Mouse (Mus musculus) kidney, adult 2 months (tissue): ENCODE measurements around the gene Tor1aip1. TPM values are rescaled to one million over a fixed set of nuclear protein-coding genes. Genes with fewer than 3 reads are reported as not detected.

Experiments
- DNase-seq: peaks from one replicate; pipeline ENCODE4 v3.0.0; 2021
- H3K27ac ChIP-seq: fragments of 200-500 bp; 2 replicates; pipeline ENCODE4 v1.5.1; 2012; ENCODE audit warnings: low read depth, low read length, control low read depth, inconsistent platforms; ENCODE audit not compliant: insufficient read depth
- H3K27me3 ChIP-seq: fragments of 200-500 bp; replicated peaks from 2 replicates; pipeline ENCODE4 v1.6.1; 2012; ENCODE audit warnings: mild to moderate bottlenecking, moderate library complexity, low read length, inconsistent platforms; ENCODE audit not compliant: control insufficient read depth, insufficient read depth
- H3K36me3 ChIP-seq: fragments of 200-500 bp; 2 replicates; pipeline ENCODE4 v1.6.1; 2012; ENCODE audit warnings: mild to moderate bottlenecking, moderate library complexity, low read length, inconsistent platforms; ENCODE audit not compliant: control insufficient read depth, insufficient read depth
- H3K4me1 ChIP-seq: fragments of 200-500 bp; 2 replicates; pipeline ENCODE4 v1.6.1; 2011; ENCODE audit warnings: low read length; ENCODE audit not compliant: control insufficient read depth, insufficient read depth
- H3K4me3 ChIP-seq: fragments of 200-500 bp; 2 replicates; pipeline ENCODE4 v1.5.1; 2011; ENCODE audit warnings: mild to moderate bottlenecking, low read depth, low read length, control low read depth; ENCODE audit not compliant: insufficient read depth
- CTCF ChIP-seq: fragments of 200-500 bp; conservative IDR thresholded peaks from 2 replicates; pipeline ENCODE4 v1.5.1; 2011; ENCODE audit warnings: low read depth, mild to moderate bottlenecking, control low read depth, low read length, moderate library complexity, mixed read lengths; ENCODE audit not compliant: insufficient read depth, insufficient read length
- POLR2A ChIP-seq: fragments of 200-500 bp; IDR thresholded peaks from one replicate; pipeline ENCODE4 v1.6.1; 2011; ENCODE audit warnings: low read depth, low read length, control low read depth
- WGBS: fragments of 180-500 bp; shearing (Covaris S2); methylation state at CpG from one replicate; pipeline ENCODE4 v1.1.7; 2018; 5-methylcytosine and 5-hydroxymethylcytosine counted together
- polyA plus RNA-seq: library from polyadenylated mRNA; depleted of rRNA; stranded (reverse); fragments of >200 nt; gene quantifications from 2 replicates; pipeline ENCODE4 v1.2.3, GENCODE M21; 2012

Gene Tor1aip1
- polyA plus RNA-seq, 1 experiment: 35.3 TPM

DNA sequence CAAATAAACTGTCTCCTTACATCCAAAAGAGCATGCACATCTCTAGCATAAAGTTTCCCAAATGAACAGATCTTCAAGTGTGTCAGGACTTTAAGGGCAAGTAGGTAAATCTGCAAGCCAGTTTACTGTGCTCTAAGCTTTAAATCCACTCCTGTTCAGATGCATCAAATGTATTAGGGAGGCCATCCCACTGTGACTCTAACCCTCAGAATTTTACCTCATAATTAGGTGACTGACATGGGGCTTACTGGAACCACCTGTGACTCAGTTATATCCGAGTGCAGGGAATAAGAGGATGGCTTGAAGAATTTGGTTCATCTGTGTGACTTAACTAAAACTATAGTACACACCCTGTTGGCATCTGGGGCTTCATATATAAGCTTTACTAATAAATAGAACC lies 1.6 kb downstream of the Tor1aip1 start:
- Histone ChIP-seq H3K4me3 (no peak overlapping the region), H3K4me1 (0 out of 2 replicates have a peak, but pooled peaks cover 3% of the 10 kb centered on the region), H3K36me3 (peaks cover 7% of the 10 kb centered on the region), H3K27me3 (no peaks in the 10 kb centered on the region), H3K27ac (no peak overlapping the region)
- no peak for DNase-seq
- TF ChIP-seq POLR2A: no peak
- no peak for TF ChIP-seq CTCF
- 14% methylated on average over 1 of the region's 1 CpGs for WGBS

GRCm38 (mm10) chr1:156033921-156034320 lies 2.4 kb downstream of the Tor1aip1 start:
- whole genome bisulfite sequencing: 95% methylated on average over 7 of the region's 7 CpGs
- H3K36me3 ChIP-seq: peaks cover 7% of the 10 kb centered on the region
- H3K27ac ChIP-seq: no peak overlapping the region
- no peak for TF ChIP-seq POLR2A
- no peak overlapping the region for H3K4me3 ChIP-seq
- no peak for DNase-seq
- H3K4me1 ChIP-seq: 0 out of 2 replicates have a peak, but pooled peaks cover 3% of the 10 kb centered on the region
- no peaks in the 10 kb centered on the region for H3K27me3 ChIP-seq

DNA sequence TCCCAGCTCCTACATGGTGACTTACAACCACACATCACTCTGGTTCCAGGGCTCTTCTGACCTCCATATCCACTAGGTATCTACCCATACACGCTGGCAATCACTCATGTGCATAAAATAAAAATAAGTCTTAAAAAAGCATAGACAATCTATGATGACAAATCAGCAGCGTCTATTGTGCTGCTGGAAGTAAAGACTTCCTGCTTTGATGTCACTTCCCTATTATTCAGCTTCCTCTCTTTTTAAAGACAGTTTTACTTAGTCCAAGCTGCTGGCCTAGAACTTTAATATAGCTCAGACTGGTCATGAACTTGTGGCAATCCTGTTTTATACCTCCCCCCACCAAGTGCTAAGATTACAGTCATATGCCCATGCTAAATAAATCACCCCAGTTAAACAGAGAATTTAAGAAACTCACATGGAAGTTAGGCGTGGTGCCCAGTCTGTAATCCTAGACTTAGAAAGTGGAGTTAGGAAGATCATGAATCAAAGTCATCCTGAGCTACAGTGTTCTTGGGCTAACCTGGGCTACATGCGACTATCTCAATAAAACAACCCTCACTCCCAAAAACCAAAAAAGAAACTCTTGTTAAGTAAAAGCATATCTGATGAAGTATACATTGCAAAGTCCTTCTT lies 7.8 kb downstream of the Tor1aip1 start:
- no peak for TF ChIP-seq POLR2A
- TF ChIP-seq CTCF: no peak
- Histone ChIP-seq H3K36me3 (peaks cover 7% of the 10 kb centered on the region), H3K27ac (no peak overlapping the region), H3K4me1 (no peaks in the 10 kb centered on the region), H3K4me3 (no peak overlapping the region), H3K27me3 (no peaks in the 10 kb centered on the region)
- no peak for DNase-seq
- 72% methylated on average over 4 of the region's 4 CpGs for WGBS

GRCm38 (mm10) chr1:156027849-156028248 lies 8.4 kb downstream of the Tor1aip1 start:
- DNase-seq: no peak
- Histone ChIP-seq H3K27ac (no peak overlapping the region), H3K27me3 (no peaks in the 10 kb centered on the region), H3K4me3 (no peak overlapping the region), H3K4me1 (no peaks in the 10 kb centered on the region), H3K36me3 (peaks cover 7% of the 10 kb centered on the region)
- 87% methylated on average over 3 of the region's 3 CpGs for WGBS
- TF ChIP-seq CTCF (no peak), POLR2A (no peak)

GRCm38 (mm10) chr1:156024831-156025503 lies 11.3 kb downstream of the Tor1aip1 start:
- WGBS: 72% methylated on average over 8 of the region's 8 CpGs
- peaks cover 1% of the 10 kb centered on the region for H3K36me3 ChIP-seq
- H3K27me3 ChIP-seq: no peaks in the 10 kb centered on the region

DNA sequence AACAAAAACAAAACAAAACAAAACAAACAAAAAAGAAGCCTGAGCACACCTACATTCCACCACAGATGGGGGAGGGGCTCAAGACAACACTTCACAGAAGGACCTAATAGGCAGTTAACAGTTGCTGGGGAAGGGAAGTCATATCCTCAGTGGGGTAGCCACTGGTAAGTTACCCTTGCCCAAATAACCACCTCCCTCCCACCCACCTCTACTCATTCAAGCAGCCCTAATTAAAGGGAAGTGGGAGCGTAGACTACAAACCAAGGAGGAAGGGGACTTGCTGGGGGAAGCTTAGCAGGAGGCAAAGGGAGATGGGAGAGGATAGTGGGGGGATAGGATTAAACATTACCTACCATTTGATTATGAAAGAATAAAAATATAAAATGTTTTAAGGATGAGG lies 15.9 kb downstream of the Tor1aip1 start:
- H3K4me1 ChIP-seq: no peaks in the 10 kb centered on the region
- no peak for DNase-seq
- no peak overlapping the region for H3K4me3 ChIP-seq
- H3K27ac ChIP-seq: no peak overlapping the region
- peaks cover 21% of the 10 kb centered on the region for H3K36me3 ChIP-seq
- H3K27me3 ChIP-seq: no peaks in the 10 kb centered on the region
- WGBS: 93% methylated on average over 1 of the region's 1 CpGs
- TF ChIP-seq CTCF: no peak
- no peak for TF ChIP-seq POLR2A

More at GRCm38 (mm10) chr1:156024831-156025503, 11.3 kb downstream of the Tor1aip1 start:
- H3K4me1 ChIP-seq: no peaks in the 10 kb centered on the region
- DNase-seq: no peak
- H3K27ac ChIP-seq: no peak overlapping the region
- no peak overlapping the region for H3K4me3 ChIP-seq
- TF ChIP-seq POLR2A (no peak), CTCF (no peak)

DNA sequence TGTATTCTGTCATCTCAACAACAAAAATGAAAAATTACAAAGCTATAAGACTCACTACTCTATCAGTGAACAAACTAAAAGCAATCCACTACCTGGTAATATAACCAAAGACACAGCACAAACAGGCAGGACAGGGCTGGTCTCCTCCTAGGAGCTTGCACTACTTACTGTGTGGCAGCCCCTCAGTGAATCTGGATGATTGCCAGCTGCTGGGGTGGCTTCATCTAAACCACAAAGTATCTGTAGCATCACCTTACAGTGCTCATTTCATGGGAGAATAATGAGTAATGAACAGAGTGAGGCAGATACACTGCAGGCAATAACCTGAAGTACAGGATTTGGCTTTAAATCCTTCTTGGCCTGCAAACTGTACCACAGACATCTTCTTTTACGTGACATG lies 16.5 kb downstream of the Tor1aip1 start:
- Histone ChIP-seq H3K4me3 (no peak overlapping the region), H3K27ac (no peak overlapping the region), H3K36me3 (peaks cover 21% of the 10 kb centered on the region), H3K27me3 (no peaks in the 10 kb centered on the region), H3K4me1 (no peaks in the 10 kb centered on the region)
- no peak for TF ChIP-seq CTCF
- no peak for DNase-seq
- 93% methylated on average over 1 of the region's 1 CpGs for WGBS
